Comparison of ENCODE assay signal across 22 mouse cellular contexts in genomic region chr3:132996299-132996698, GRCm38 (mm10). TPM values are rescaled to one million over a fixed set of nuclear protein-coding genes. Genes with fewer than 3 reads are reported as not detected.
A peak's percentile ranks its signal among the peaks of the same experiment; 100 is the strongest.
DNase-seq lines count a peak whose midpoint lies in the region; ATAC-seq and TF ChIP-seq lines count a peak whose summit lies in the region.
"Had no signal": no experiment of that assay in that cellular context is flagged by ENCODE, and none has a peak within 500 bp of the region (broad histone marks: within the 10 kb centered on the region; RNA-seq: fewer than 3 reads in every experiment).

No protein-coding gene starts in this region.

- no peaks in the 10 kb centered on the region for H3K27me3 ChIP-seq in hindbrain, embryonic 11.5 days (ENCODE audit: control insufficient read depth, insufficient read depth, low read length)
- H3K27me3 ChIP-seq in hindbrain, embryonic 14.5 days (ENCODE audit: control insufficient read depth, insufficient read depth, low read length), result no peaks in the 10 kb centered on the region
- H3K27me3 ChIP-seq in lung, embryonic 14.5 days (ENCODE audit: insufficient read depth, low read length), result no peaks in the 10 kb centered on the region
- no peaks in the 10 kb centered on the region for H3K27me3 ChIP-seq in midbrain, embryonic 12.5 days
- no peaks in the 10 kb centered on the region for H3K27me3 ChIP-seq in midbrain, embryonic 15.5 days (replicated peaks)
- H3K27me3 ChIP-seq: CH12.LX; embryonic facial prominence, embryonic 13.5 days; forebrain, embryonic 15.5 days; Patski had no signal

- H3K4me2 ChIP-seq in hindbrain, embryonic 11.5 days (replicated peaks; ENCODE audit: low read depth, low read length), result no peak overlapping the region
- no peak overlapping the region for H3K4me2 ChIP-seq in hindbrain, embryonic 14.5 days (replicated peaks)
- H3K4me2 ChIP-seq in lung, embryonic 14.5 days, result no peak overlapping the region
- H3K4me2 ChIP-seq in midbrain, embryonic 12.5 days (replicated peaks), result no peak overlapping the region
- no peak overlapping the region for H3K4me2 ChIP-seq in midbrain, embryonic 15.5 days
- H3K4me2 ChIP-seq: embryonic facial prominence, embryonic 13.5 days; forebrain, embryonic 15.5 days had no signal

- H3K4me1 ChIP-seq in hindbrain, embryonic 11.5 days (replicated peaks; ENCODE audit: control insufficient read depth, insufficient read depth, low read length), result no peaks in the 10 kb centered on the region
- no peaks in the 10 kb centered on the region for H3K4me1 ChIP-seq in hindbrain, embryonic 14.5 days (replicated peaks; ENCODE audit: control insufficient read depth, insufficient read depth, low read length)
- no peaks in the 10 kb centered on the region for H3K4me1 ChIP-seq in lung, embryonic 14.5 days (ENCODE audit: insufficient read depth)
- no peaks in the 10 kb centered on the region for H3K4me1 ChIP-seq in midbrain, embryonic 12.5 days
- no peaks in the 10 kb centered on the region for H3K4me1 ChIP-seq in midbrain, embryonic 15.5 days
- H3K4me1 ChIP-seq: embryonic facial prominence, embryonic 13.5 days; forebrain, embryonic 15.5 days; heart, embryonic 10.5 days had no signal

- H3K9me3 ChIP-seq in hindbrain, embryonic 11.5 days (ENCODE audit: control insufficient read depth, low read length), result no peaks in the 10 kb centered on the region
- H3K9me3 ChIP-seq in hindbrain, embryonic 14.5 days (ENCODE audit: control insufficient read depth, low read length), result no peaks in the 10 kb centered on the region
- no peaks in the 10 kb centered on the region for H3K9me3 ChIP-seq in lung, embryonic 14.5 days (ENCODE audit: low read depth, low read length)
- no peaks in the 10 kb centered on the region for H3K9me3 ChIP-seq in midbrain, embryonic 12.5 days
- H3K9me3 ChIP-seq in midbrain, embryonic 15.5 days, result no peaks in the 10 kb centered on the region
- H3K9me3 ChIP-seq: embryonic facial prominence, embryonic 13.5 days; forebrain, embryonic 15.5 days; heart, embryonic 10.5 days had no signal

- ATAC-seq in hindbrain, embryonic 11.5 days (ENCODE audit: low FRiP score), result 0 out of 2 replicates have a peak, but pooled peaks have one; percentile 17
- ATAC-seq in hindbrain, embryonic 14.5 days (ENCODE audit: low FRiP score), result no peak
- ATAC-seq in lung, embryonic 14.5 days (ENCODE audit: insufficient read depth), result peak; percentile 35
- peak; percentile 16; the same call in 1 of the 2 replicates for ATAC-seq in midbrain, embryonic 12.5 days (ENCODE audit: low FRiP score, low read depth)
- ATAC-seq in midbrain, embryonic 15.5 days (replicated peaks), result no peak
- ATAC-seq: activated CD4-positive, CD25-positive, alpha-beta regulatory T cell, adult 4 months; forebrain, embryonic 15.5 days; inflammation-experienced regulatory T-cells, adult 6 months; Patski had no signal

- H3K27ac ChIP-seq in hindbrain, embryonic 11.5 days (ENCODE audit: low read depth, low read length), result no peak overlapping the region
- H3K27ac ChIP-seq in hindbrain, embryonic 14.5 days, result no peak overlapping the region
- peak overlapping the region; percentile 76; the same call in 1 of the 2 replicates for H3K27ac ChIP-seq in lung, embryonic 14.5 days (ENCODE audit: low read depth)
- H3K27ac ChIP-seq in midbrain, embryonic 12.5 days (replicated peaks), result no peak overlapping the region
- H3K27ac ChIP-seq in midbrain, embryonic 15.5 days, result no peak overlapping the region
- H3K27ac ChIP-seq: embryonic facial prominence, embryonic 13.5 days; forebrain, embryonic 15.5 days; heart, embryonic 10.5 days had no signal

- TF ChIP-seq CTCF in lung, embryonic 14.5 days (IDR thresholded peaks at IDR 0.05; ENCODE audit: low read depth), result no peak

- DNase-seq in hindbrain, embryonic 11.5 days (ENCODE audit: low spot score), result no peak
- DNase-seq in hindbrain, embryonic 14.5 days (ENCODE audit: low spot score), result no peak
- peak; percentile 6 for DNase-seq in lung, embryonic 14.5 days
- DNase-seq in lung, postnatal 25 days (ENCODE audit: low spot score), result no peak
- DNase-seq in thymus, postnatal 25 days, result no peak
- DNase-seq: adrenal gland, postnatal 14 days; cerebellum, adult 18-20 months; cerebellum, adult 9-11 months; cerebellum, postnatal 36 days; gastrocnemius, postnatal 10 days; heart, adult 18-20 months; heart, postnatal 10 days; heart, postnatal 4 days had no signal

- 79% methylated on average over 9 of the region's 9 CpGs for WGBS in hindbrain, embryonic 11.5 days
- whole genome bisulfite sequencing in hindbrain, embryonic 14.5 days, result 65% methylated on average over 9 of the region's 9 CpGs
- WGBS in lung, embryonic 14.5 days, result 72% methylated on average over 9 of the region's 9 CpGs
- WGBS in midbrain, embryonic 12.5 days, result 78% methylated on average over 9 of the region's 9 CpGs
- 71% methylated on average over 9 of the region's 9 CpGs for WGBS in midbrain, embryonic 15.5 days

- H3K9ac ChIP-seq in hindbrain, embryonic 11.5 days (ENCODE audit: low read depth, low read length), result no peak overlapping the region
- no peak overlapping the region for H3K9ac ChIP-seq in hindbrain, embryonic 14.5 days
- H3K9ac ChIP-seq in lung, embryonic 14.5 days, result no peak overlapping the region
- no peak overlapping the region for H3K9ac ChIP-seq in midbrain, embryonic 12.5 days (replicated peaks)
- H3K9ac ChIP-seq in midbrain, embryonic 15.5 days, result no peak overlapping the region
- H3K9ac ChIP-seq: embryonic facial prominence, embryonic 13.5 days; forebrain, embryonic 15.5 days had no signal

- H3K36me3 ChIP-seq in hindbrain, embryonic 11.5 days (ENCODE audit: control insufficient read depth, insufficient read depth, low read length), result no peaks in the 10 kb centered on the region
- H3K36me3 ChIP-seq in hindbrain, embryonic 14.5 days (replicated peaks; ENCODE audit: control insufficient read depth, insufficient read depth), result 0 out of 2 replicates have a peak, but pooled peaks cover 5% of the 10 kb centered on the region
- H3K36me3 ChIP-seq in lung, embryonic 14.5 days (ENCODE audit: insufficient read depth), result peaks cover 15% of the 10 kb centered on the region
- H3K36me3 ChIP-seq in midbrain, embryonic 12.5 days, result peaks cover 6% of the 10 kb centered on the region; the same call in 1 of the 2 replicates
- no peaks in the 10 kb centered on the region for H3K36me3 ChIP-seq in midbrain, embryonic 15.5 days (replicated peaks)
- H3K36me3 ChIP-seq: forebrain, embryonic 15.5 days had no signal

- H3K4me3 ChIP-seq in hindbrain, embryonic 11.5 days (ENCODE audit: low read depth, low read length), result no peak overlapping the region
- no peak overlapping the region for H3K4me3 ChIP-seq in hindbrain, embryonic 14.5 days (replicated peaks; ENCODE audit: low read length)
- no peak overlapping the region for H3K4me3 ChIP-seq in lung, embryonic 14.5 days (ENCODE audit: low read depth, low read length)
- H3K4me3 ChIP-seq in midbrain, embryonic 12.5 days, result no peak overlapping the region
- H3K4me3 ChIP-seq in midbrain, embryonic 15.5 days, result no peak overlapping the region
- H3K4me3 ChIP-seq: embryonic facial prominence, embryonic 13.5 days; forebrain, embryonic 15.5 days; heart, embryonic 10.5 days had no signal

RNA-seq across cellular contexts. Expression of gene Npnt, which starts 46.2 kb away (rescaled TPM):
- polyA plus RNA-seq in hindbrain, embryonic 11.5 days (2014; fragmentation: Nextera tagmentation; extraction: Ambion mirVana), result 11.4 and 16.3 TPM in 2 replicates
- 31.1 and 32.7 TPM in 2 replicates for polyA plus RNA-seq in hindbrain, embryonic 14.5 days (2014; fragmentation: Nextera tagmentation; extraction: Ambion mirVana)
- 84.5 and 91.3 TPM in 2 replicates for polyA plus RNA-seq in lung, embryonic 14.5 days (2014; fragmentation: Nextera tagmentation; extraction: Ambion mirVana)
- 11.3 and 12.0 TPM in 2 replicates for polyA plus RNA-seq in midbrain, embryonic 12.5 days (2016; fragmentation: Nextera tagmentation; extraction: Ambion mirVana)
- polyA plus RNA-seq in midbrain, embryonic 15.5 days (2015; fragmentation: Nextera tagmentation; extraction: Ambion mirVana), result 24.2 and 27.5 TPM in 2 replicates

Comparison
In these comparisons a context has a peak if more than half of its experiments do, and no peak if none do; other contexts are left out.
1. ATAC-seq: peak in hindbrain, embryonic 11.5 days (single experiment), lung, embryonic 14.5 days (single experiment) and midbrain, embryonic 12.5 days (single experiment); none in hindbrain, embryonic 14.5 days (single experiment) and midbrain, embryonic 15.5 days (single experiment).